Mouse (Mus musculus): ENCODE measurements at regions not wholly inside any gene's neighbourhood (a gene's known extent, or its start where the extent isn't known, plus 50 kb on each side); places are given as distances from the start of the nearest gene placed in this dataset.

- no peak overlapping the region for H3K9ac ChIP-seq (ENCODE audit: low read length)
- DNase-seq (ENCODE audit: low spot score) (no peak), ATAC-seq (ENCODE audit: insufficient number of reproducible peaks, low FRiP score, low TSS enrichment, low read depth) (no peak)
- H3K4me3 ChIP-seq (ENCODE audit: low read depth, low read length): no peak overlapping the region
- H3K36me3 ChIP-seq (ENCODE audit: control insufficient read depth, insufficient read depth, low read length): no peaks in the 10 kb centered on the region
- no peak overlapping the region for H3K27ac ChIP-seq (replicated peaks; ENCODE audit: low read depth, low read length)
- no peaks in the 10 kb centered on the region for H3K27me3 ChIP-seq (ENCODE audit: control insufficient read depth, insufficient read depth, low read length)
- H3K4me1 ChIP-seq (ENCODE audit: control insufficient read depth, insufficient read depth, low read length): no peaks in the 10 kb centered on the region
- WGBS: 31% methylated on average over 3 of the region's 3 CpGs
- H3K4me2 ChIP-seq (ENCODE audit: low read depth, severe bottlenecking): no peak overlapping the region
- H3K9me3 ChIP-seq (ENCODE audit: control insufficient read depth, low read length): no peaks in the 10 kb centered on the region
Observed at GRCm38 (mm10) chr2:147905118-147905517, 141.7 kb downstream of the Foxa2 start.

DNA sequence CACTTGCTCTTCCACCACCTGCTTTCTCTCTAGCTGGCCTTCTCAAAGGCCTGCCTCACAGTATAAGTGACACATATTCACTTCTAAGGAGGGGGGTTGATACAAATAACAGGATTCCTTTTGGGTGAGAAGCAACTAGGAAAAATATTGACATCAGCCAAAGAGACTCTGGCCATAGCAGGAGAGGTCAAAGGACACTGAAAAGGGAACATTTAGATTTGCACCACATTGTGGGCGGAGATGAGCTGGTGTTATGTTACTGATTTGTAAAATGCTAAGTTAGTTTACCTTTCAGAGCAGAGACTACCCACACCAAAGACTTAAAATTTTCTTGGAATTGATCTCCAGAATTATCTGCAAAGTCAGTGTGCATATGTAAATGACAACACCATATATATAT, 147.5 kb downstream of the Foxa2 start:
- WGBS: 82% methylated on average over 1 of the region's 1 CpGs
- Histone ChIP-seq H3K4me1 (ENCODE audit: control insufficient read depth, insufficient read depth, low read length) (no peaks in the 10 kb centered on the region), H3K4me3 (ENCODE audit: low read depth, low read length) (no peak overlapping the region), H3K4me2 (ENCODE audit: low read depth, severe bottlenecking) (no peak overlapping the region), H3K27ac (replicated peaks; ENCODE audit: low read depth, low read length) (no peak overlapping the region), H3K36me3 (ENCODE audit: control insufficient read depth, insufficient read depth, low read length) (no peaks in the 10 kb centered on the region), H3K27me3 (ENCODE audit: control insufficient read depth, insufficient read depth, low read length) (no peaks in the 10 kb centered on the region), H3K9me3 (ENCODE audit: control insufficient read depth, low read length) (no peaks in the 10 kb centered on the region), H3K9ac (ENCODE audit: low read length) (no peak overlapping the region)
- ATAC-seq (ENCODE audit: insufficient number of reproducible peaks, low FRiP score, low TSS enrichment, low read depth) (no peak), DNase-seq (ENCODE audit: low spot score) (no peak)

DNA sequence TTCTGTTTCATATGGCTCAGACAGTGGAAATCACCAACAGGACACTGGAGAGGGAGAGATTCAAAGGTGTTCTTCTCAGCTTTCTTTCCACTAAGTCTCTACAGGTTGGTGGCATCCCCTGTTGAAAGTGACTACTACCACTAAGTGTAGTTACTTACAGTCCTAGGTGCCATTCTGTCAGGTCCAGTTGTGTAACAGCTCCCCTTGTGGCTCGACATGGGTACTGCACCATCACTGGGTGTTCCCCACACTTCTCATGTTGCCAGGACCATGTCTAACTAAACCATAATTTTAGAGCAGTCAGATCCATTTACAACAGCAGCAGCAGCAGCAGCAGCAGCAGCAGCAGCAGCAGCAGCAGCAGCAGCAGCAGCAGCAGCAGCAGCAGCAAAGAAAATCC, 151.1 kb downstream of the Foxa2 start:
- DNase-seq (ENCODE audit: low spot score) (peak; percentile 73), ATAC-seq (ENCODE audit: insufficient number of reproducible peaks, low FRiP score, low TSS enrichment, low read depth) (peak; percentile 69; the same call in 1 of the 2 replicates)
- Histone ChIP-seq H3K9ac (ENCODE audit: low read length) (no peak overlapping the region), H3K4me3 (ENCODE audit: low read depth, low read length) (no peak overlapping the region), H3K27me3 (ENCODE audit: control insufficient read depth, insufficient read depth, low read length) (no peaks in the 10 kb centered on the region), H3K4me2 (ENCODE audit: low read depth, severe bottlenecking) (no peak overlapping the region), H3K4me1 (ENCODE audit: control insufficient read depth, insufficient read depth, low read length) (no peaks in the 10 kb centered on the region), H3K9me3 (ENCODE audit: control insufficient read depth, low read length) (no peaks in the 10 kb centered on the region), H3K27ac (replicated peaks; ENCODE audit: low read depth, low read length) (no peak overlapping the region), H3K36me3 (ENCODE audit: control insufficient read depth, insufficient read depth, low read length) (no peaks in the 10 kb centered on the region)
- WGBS: 3% methylated on average over 1 of the region's 1 CpGs

DNA sequence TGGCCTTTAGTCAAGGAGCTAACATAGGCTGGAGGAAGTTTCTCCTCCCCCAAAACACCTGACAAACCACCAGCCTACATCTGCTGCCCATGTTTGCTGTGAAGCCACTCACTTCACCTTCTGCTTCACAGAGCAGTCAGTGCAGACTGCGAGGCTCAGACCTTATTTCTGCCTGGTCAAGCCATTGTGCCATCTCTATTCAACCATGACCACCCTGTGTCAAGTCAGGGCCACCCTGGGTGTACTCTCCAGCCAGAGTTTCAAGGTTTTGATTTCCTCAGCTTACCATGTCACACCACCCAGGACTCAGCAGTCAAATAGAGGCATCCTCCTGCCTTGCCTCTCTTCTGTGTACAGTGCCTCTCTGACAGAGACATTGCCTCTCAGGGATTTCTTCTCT, 152.6 kb downstream of the Foxa2 start:
- Histone ChIP-seq H3K27me3 (ENCODE audit: control insufficient read depth, insufficient read depth, low read length) (no peaks in the 10 kb centered on the region), H3K4me2 (ENCODE audit: low read depth, severe bottlenecking) (no peak overlapping the region), H3K4me3 (ENCODE audit: low read depth, low read length) (no peak overlapping the region), H3K9me3 (ENCODE audit: control insufficient read depth, low read length) (no peaks in the 10 kb centered on the region), H3K36me3 (ENCODE audit: control insufficient read depth, insufficient read depth, low read length) (no peaks in the 10 kb centered on the region), H3K4me1 (ENCODE audit: control insufficient read depth, insufficient read depth, low read length) (no peaks in the 10 kb centered on the region), H3K9ac (ENCODE audit: low read length) (no peak overlapping the region), H3K27ac (replicated peaks; ENCODE audit: low read depth, low read length) (no peak overlapping the region)
- WGBS: 84% methylated on average over 1 of the region's 1 CpGs
- DNase-seq (ENCODE audit: low spot score) (no peak), ATAC-seq (ENCODE audit: insufficient number of reproducible peaks, low FRiP score, low TSS enrichment, low read depth) (no peak)

DNA sequence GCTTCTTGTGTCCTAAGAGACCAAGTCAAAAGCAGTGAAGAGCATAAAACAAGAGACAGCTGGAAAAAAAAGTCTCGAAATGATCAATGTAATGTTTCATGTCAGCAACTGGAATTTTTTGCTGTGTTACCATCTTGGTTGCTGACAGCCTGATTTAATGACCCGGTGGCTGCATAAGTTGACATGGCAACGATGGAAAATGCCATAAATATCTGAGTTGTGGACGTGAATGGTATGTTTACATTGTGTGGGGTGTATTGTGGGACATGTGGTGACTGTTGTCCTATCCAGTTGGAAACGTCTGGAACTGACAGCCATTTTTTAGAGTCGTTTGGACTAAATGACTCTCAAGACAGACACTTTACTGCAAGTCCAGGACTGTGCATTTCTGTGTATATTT, 160.6 kb downstream of the Foxa2 start:
- Histone ChIP-seq H3K27ac (replicated peaks; ENCODE audit: low read depth, low read length) (no peak overlapping the region), H3K4me3 (ENCODE audit: low read depth, low read length) (no peak overlapping the region), H3K9me3 (ENCODE audit: control insufficient read depth, low read length) (no peaks in the 10 kb centered on the region), H3K4me2 (ENCODE audit: low read depth, severe bottlenecking) (no peak overlapping the region), H3K9ac (ENCODE audit: low read length) (no peak overlapping the region), H3K4me1 (ENCODE audit: control insufficient read depth, insufficient read depth, low read length) (no peaks in the 10 kb centered on the region), H3K27me3 (ENCODE audit: control insufficient read depth, insufficient read depth, low read length) (no peaks in the 10 kb centered on the region), H3K36me3 (ENCODE audit: control insufficient read depth, insufficient read depth, low read length) (no peaks in the 10 kb centered on the region)
- ATAC-seq (ENCODE audit: insufficient number of reproducible peaks, low FRiP score, low TSS enrichment, low read depth) (no peak), DNase-seq (ENCODE audit: low spot score) (no peak)
- WGBS: 40% methylated on average over 6 of the region's 6 CpGs

GRCm38 (mm10) chr2:147877907-147878306, 168.9 kb downstream of the Foxa2 start:
- Histone ChIP-seq H3K9me3 (ENCODE audit: control insufficient read depth, low read length) (no peaks in the 10 kb centered on the region), H3K27ac (replicated peaks; ENCODE audit: low read depth, low read length) (no peak overlapping the region), H3K4me2 (ENCODE audit: low read depth, severe bottlenecking) (no peak overlapping the region), H3K4me1 (ENCODE audit: control insufficient read depth, insufficient read depth, low read length) (peaks cover 6% of the 10 kb centered on the region), H3K4me3 (ENCODE audit: low read depth, low read length) (no peak overlapping the region), H3K36me3 (ENCODE audit: control insufficient read depth, insufficient read depth, low read length) (no peaks in the 10 kb centered on the region), H3K27me3 (ENCODE audit: control insufficient read depth, insufficient read depth, low read length) (peaks cover 7% of the 10 kb centered on the region; the same call in 1 of the 2 replicates), H3K9ac (ENCODE audit: low read length) (no peak overlapping the region)
- DNase-seq (ENCODE audit: low spot score) (no peak), ATAC-seq (ENCODE audit: insufficient number of reproducible peaks, low FRiP score, low TSS enrichment, low read depth) (no peak)
- WGBS: 20% methylated on average over 13 of the region's 13 CpGs

GRCm38 (mm10) chr2:147877543-147877904, 169.2 kb downstream of the Foxa2 start:
- Histone ChIP-seq H3K27me3 (ENCODE audit: control insufficient read depth, insufficient read depth, low read length) (peaks cover 7% of the 10 kb centered on the region; the same call in 1 of the 2 replicates), H3K27ac (replicated peaks; ENCODE audit: low read depth, low read length) (no peak overlapping the region), H3K4me2 (ENCODE audit: low read depth, severe bottlenecking) (peak overlapping the region; percentile 27; the same call in 1 of the 2 replicates), H3K4me1 (ENCODE audit: control insufficient read depth, insufficient read depth, low read length) (peaks cover 6% of the 10 kb centered on the region), H3K36me3 (ENCODE audit: control insufficient read depth, insufficient read depth, low read length) (no peaks in the 10 kb centered on the region), H3K4me3 (ENCODE audit: low read depth, low read length) (no peak overlapping the region), H3K9me3 (ENCODE audit: control insufficient read depth, low read length) (no peaks in the 10 kb centered on the region), H3K9ac (ENCODE audit: low read length) (no peak overlapping the region)
- no peak for ATAC-seq (ENCODE audit: insufficient number of reproducible peaks, low FRiP score, low TSS enrichment, low read depth)
- no peak for DNase-seq (ENCODE audit: low spot score)
- WGBS: 25% methylated on average over 4 of the region's 4 CpGs

DNA sequence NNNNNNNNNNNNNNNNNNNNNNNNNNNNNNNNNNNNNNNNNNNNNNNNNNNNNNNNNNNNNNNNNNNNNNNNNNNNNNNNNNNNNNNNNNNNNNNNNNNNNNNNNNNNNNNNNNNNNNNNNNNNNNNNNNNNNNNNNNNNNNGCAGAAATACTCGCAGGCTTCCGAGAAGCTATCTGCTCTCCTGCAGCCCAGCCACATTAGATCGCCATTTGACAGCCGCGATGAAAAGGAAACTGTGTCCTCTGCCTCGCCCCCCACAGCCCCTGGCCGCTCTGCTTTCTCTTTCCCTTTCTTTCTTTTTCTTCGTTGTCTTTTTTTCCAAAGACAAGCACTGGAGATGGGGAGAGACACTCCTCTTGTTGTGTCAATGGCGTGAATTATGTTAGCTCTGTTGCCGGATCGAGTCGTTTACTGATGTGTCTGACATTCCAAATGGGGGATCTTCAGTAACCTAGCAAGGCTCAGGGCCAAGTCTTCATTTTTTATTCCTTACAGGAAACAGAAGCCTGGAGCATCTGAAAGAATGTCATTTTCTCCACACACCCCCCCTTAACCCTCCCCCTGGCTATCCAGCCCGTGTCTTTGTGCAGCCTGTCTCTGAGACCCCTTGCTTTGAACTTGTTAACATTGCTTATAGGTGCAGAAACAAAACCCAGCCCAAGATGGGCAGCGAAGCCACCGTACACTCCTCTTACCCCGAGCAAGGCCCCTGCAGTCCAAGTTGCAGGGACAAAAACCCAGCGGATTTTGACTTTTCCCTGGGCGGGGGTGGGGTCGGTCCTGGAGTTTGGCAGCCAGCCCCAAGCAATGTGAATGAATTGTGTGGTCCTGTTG, 169.8 kb downstream of the Foxa2 start:
- H3K4me3 ChIP-seq (ENCODE audit: low read depth, low read length): no peak overlapping the region
- H3K36me3 ChIP-seq (ENCODE audit: control insufficient read depth, insufficient read depth, low read length): no peaks in the 10 kb centered on the region
- no peak for ATAC-seq (ENCODE audit: insufficient number of reproducible peaks, low FRiP score, low TSS enrichment, low read depth)
- DNase-seq (ENCODE audit: low spot score): peak; percentile 27
- peak overlapping the region; percentile 27; the same call in 1 of the 2 replicates for H3K4me2 ChIP-seq (ENCODE audit: low read depth, severe bottlenecking)
- no peak overlapping the region for H3K27ac ChIP-seq (replicated peaks; ENCODE audit: low read depth, low read length)
- H3K4me1 ChIP-seq (ENCODE audit: control insufficient read depth, insufficient read depth, low read length): peaks cover 6% of the 10 kb centered on the region
- H3K9ac ChIP-seq (ENCODE audit: low read length): no peak overlapping the region
- WGBS: 18% methylated on average over 19 of the region's 19 CpGs
- peaks cover 7% of the 10 kb centered on the region; the same call in 1 of the 2 replicates for H3K27me3 ChIP-seq (ENCODE audit: control insufficient read depth, insufficient read depth, low read length)
- H3K9me3 ChIP-seq (ENCODE audit: control insufficient read depth, low read length): no peaks in the 10 kb centered on the region

Data from limb, embryonic 11.5 days (tissue).